Mouse (Mus musculus) embryonic stem cell, embryonic (primary cell): ENCODE results near the gene Arvcf.

Experiments used
- CTCF ChIA-PET, 4 experiments: fragments of 300-600 bp in 2 of 4; fragments of 350-600 bp in 2 of 4; sonication (Branson Sonifier 250); formaldehyde crosslinking; loops; one replicate each; lab custom pipeline; 2022; ENCODE audit warnings: inconsistent platforms in 2 of 4; lab: Charles Lee
- POLR2A ChIA-PET, 4 experiments: fragments of 300-600 bp in 2 of 4; fragments of 350-600 bp in 2 of 4; sonication (Branson Sonifier 250); formaldehyde crosslinking; loops; one replicate each; lab custom pipeline; 2022; ENCODE audit warnings: antibody characterized with exemption in 4 of 4, inconsistent platforms in 1 of 4; lab: Charles Lee

The Arvcf gene

GRCm38 (mm10) chr16:18378489-18378888 lies 30.5 kb downstream of the Arvcf start:
- POLR2A ChIA-PET, result interaction anchor here in 2 of 4 experiments (0.7 to 1.4 kb wide), 6 partner anchors 12 to 18 kb away, joined by 3 to 7 read pairs (median 4); no protein-coding TSS in a partner anchor
- CTCF ChIA-PET, result no interaction called here

- ChIA-PET POLR2A (interaction anchor here in 3 of 4 experiments (0.5 to 3.3 kb wide), 8 partner anchors 13 to 503 kb away, joined by 3 to 42 read pairs (median 4); no protein-coding TSS in a partner anchor), CTCF (interaction anchor here in 2 of 4 experiments (0.7 to 1.5 kb wide), 2 partner anchors 15 to 23 kb away, joined by 3 to 4 read pairs; no protein-coding TSS in a partner anchor)
Observed at GRCm38 (mm10) chr16:18379338-18380001, 31.5 kb downstream of the Arvcf start.

- POLR2A ChIA-PET, result interaction anchor here in 2 of 4 experiments (0.6 to 3.3 kb wide), 8 partner anchors 12 to 292 kb away, joined by 3 to 42 read pairs (median 4); partner anchors contain the start of gene Arvcf (in 1 of the 2)
Observed at GRCm38 (mm10) chr16:18380495-18381063, 32.6 kb downstream of the Arvcf start.

GRCm38 (mm10) chr16:18381621-18382258 lies 33.8 kb downstream of the Arvcf start:
- CTCF ChIA-PET, result interaction anchor here in 2 of 4 experiments (0.6 to 1.2 kb wide), 4 partner anchors 14 to 144 kb away, joined by 3 to 5 read pairs (median 4); partner anchors contain the start of genes Arvcf (in 1 of the 2) and Tango2 (in 1 of the 2)
- POLR2A ChIA-PET, result interaction anchor here in 3 of 4 experiments (0.6 to 3.3 kb wide), 12 partner anchors 9 to 293 kb away, joined by 3 to 42 read pairs (median 4); no protein-coding TSS in a partner anchor

More at GRCm38 (mm10) chr16:18380495-18381063, 32.6 kb downstream of the Arvcf start:
- CTCF ChIA-PET, result interaction anchor here in 3 of 4 experiments (0.7 to 1.5 kb wide), 3 partner anchors 16 to 33 kb away, joined by 3 to 4 read pairs (median 3); partner anchors contain the start of genes Arvcf (in 1 of the 3) and Tango2 (in 1 of the 3)

- CTCF ChIA-PET, result interaction anchor here in 1 of 4 experiments (0.8 kb wide), 1 partner anchor 9 kb away, joined by 3 read pairs; no protein-coding TSS in a partner anchor
- POLR2A ChIA-PET, result interaction anchor here in 3 of 4 experiments (0.6 to 6.4 kb wide), 10 partner anchors 10 to 135 kb away, joined by 3 to 57 read pairs (median 4); partner anchors contain the start of genes Ranbp1 (in 1 of the 3) and Trmt2a (in 1 of the 3)
Observed at GRCm38 (mm10) chr16:18383045-18383726, 35.2 kb downstream of the Arvcf start.

GRCm38 (mm10) chr16:18383756-18384155 lies 35.8 kb downstream of the Arvcf start:
- POLR2A ChIA-PET, result interaction anchor here in 3 of 4 experiments (0.6 to 6.4 kb wide), 19 partner anchors 7 to 135 kb away, joined by 3 to 57 read pairs (median 4); partner anchors contain the start of genes Arvcf (in 1 of the 3), Ranbp1 (in 1 of the 3), Tango2 (in 1 of the 3) and Trmt2a (in 1 of the 3)
- CTCF ChIA-PET, result interaction anchor here in 2 of 4 experiments (0.8 to 1.4 kb wide), 2 partner anchors 9 to 36 kb away, joined by 3 to 4 read pairs; partner anchors contain the start of genes Arvcf (in 1 of the 2) and Tango2 (in 1 of the 2)

- CTCF ChIA-PET, result interaction anchor here in 1 of 4 experiments (1.4 kb wide), 1 partner anchor 37 kb away, joined by 4 read pairs; the partner anchor contains the start of genes Arvcf and Tango2
- POLR2A ChIA-PET, result interaction anchor here in 3 of 4 experiments (0.6 to 6.4 kb wide), 19 partner anchors 8 to 136 kb away, joined by 3 to 57 read pairs (median 4); partner anchors contain the start of genes Arvcf (in 1 of the 3), Ranbp1 (in 1 of the 3), Tango2 (in 1 of the 3) and Trmt2a (in 1 of the 3)
Observed at GRCm38 (mm10) chr16:18384211-18384610, 36.2 kb downstream of the Arvcf start.

- ChIA-PET POLR2A (interaction anchor here in 3 of 4 experiments (0.6 to 6.4 kb wide), 18 partner anchors 8 to 136 kb away, joined by 3 to 57 read pairs (median 4); partner anchors contain the start of genes Arvcf (in 1 of the 3), Ranbp1 (in 1 of the 3), Tango2 (in 1 of the 3) and Trmt2a (in 1 of the 3)), CTCF (interaction anchor here in 1 of 4 experiments (1.0 to 1.4 kb wide), 3 partner anchors 21 to 39 kb away, joined by 3 to 4 read pairs (median 4); partner anchors contain the start of genes Arvcf and Tango2)
Observed at GRCm38 (mm10) chr16:18384659-18385058, 36.7 kb downstream of the Arvcf start.

GRCm38 (mm10) chr16:18385411-18385810 lies 37.4 kb downstream of the Arvcf start:
- CTCF ChIA-PET, result interaction anchor here in 1 of 4 experiments (1.0 kb wide), 2 partner anchors 21 to 40 kb away, joined by 3 to 4 read pairs; no protein-coding TSS in a partner anchor
- POLR2A ChIA-PET, result interaction anchor here in 2 of 4 experiments (0.7 to 6.4 kb wide), 11 partner anchors 7 to 55 kb away, joined by 3 to 57 read pairs (median 6); partner anchors contain the start of genes Arvcf (in 1 of the 2) and Tango2 (in 1 of the 2)

GRCm38 (mm10) chr16:18386451-18386850 lies 38.5 kb downstream of the Arvcf start:
- ChIA-PET CTCF (interaction anchor here in 1 of 4 experiments (0.9 kb wide), 1 partner anchor 41 kb away, joined by 5 read pairs; no protein-coding TSS in a partner anchor), POLR2A (interaction anchor here in 2 of 4 experiments (0.8 to 6.4 kb wide), 16 partner anchors 9 to 237 kb away, joined by 3 to 57 read pairs (median 4); partner anchors contain the start of genes Arvcf (in 1 of the 2) and Tango2 (in 1 of the 2))

- CTCF ChIA-PET, result interaction anchor here in 1 of 4 experiments (0.9 kb wide), 1 partner anchor 41 kb away, joined by 5 read pairs; no protein-coding TSS in a partner anchor
- POLR2A ChIA-PET, result interaction anchor here in 3 of 4 experiments (0.6 to 6.4 kb wide), 26 partner anchors 8 to 457 kb away, joined by 3 to 57 read pairs (median 4); partner anchors contain the start of genes Arvcf (in 2 of the 3) and Tango2 (in 2 of the 3)
Observed at GRCm38 (mm10) chr16:18386972-18387371, 39.0 kb downstream of the Arvcf start.

GRCm38 (mm10) chr16:18387704-18388582 lies 40.0 kb downstream of the Arvcf start:
- CTCF ChIA-PET, result interaction anchor here in 1 of 4 experiments (0.7 to 1.3 kb wide), 3 partner anchors 41 to 108 kb away, joined by 3 to 6 read pairs (median 4); no protein-coding TSS in a partner anchor
- POLR2A ChIA-PET, result interaction anchor here in 3 of 4 experiments (0.6 to 10.4 kb wide), 22 partner anchors 7 to 236 kb away, joined by 3 to 57 read pairs (median 3); partner anchors contain the start of genes Arvcf (in 1 of the 3) and Tango2 (in 1 of the 3)

- ChIA-PET POLR2A (interaction anchor here in 3 of 4 experiments (0.6 to 10.4 kb wide), 11 partner anchors 6 to 153 kb away, joined by 3 to 57 read pairs (median 3); partner anchors contain the start of genes Arvcf (in 1 of the 3) and Tango2 (in 1 of the 3)), CTCF (interaction anchor here in 2 of 4 experiments (0.6 to 1.3 kb wide), 5 partner anchors 27 to 107 kb away, joined by 3 to 12 read pairs (median 4); no protein-coding TSS in a partner anchor)
Observed at GRCm38 (mm10) chr16:18388583-18389435, 40.8 kb downstream of the Arvcf start.

- CTCF ChIA-PET, result interaction anchor here in 1 of 4 experiments (1.1 kb wide), 1 partner anchor 45 kb away, joined by 3 read pairs; no protein-coding TSS in a partner anchor
- POLR2A ChIA-PET, result interaction anchor here in 2 of 4 experiments (0.9 to 10.4 kb wide), 7 partner anchors 10 to 43 kb away, joined by 3 to 46 read pairs (median 6); partner anchors contain the start of genes Arvcf (in 1 of the 2) and Tango2 (in 1 of the 2)
Observed at GRCm38 (mm10) chr16:18390399-18390798, 42.4 kb downstream of the Arvcf start.
